ENCODE assay signal across 15 mouse cellular contexts in genomic region chr10:91240320-91240719, GRCm38 (mm10). TPM values are rescaled to one million over a fixed set of nuclear protein-coding genes. Genes with fewer than 3 reads are reported as not detected.
DNase-seq lines count a peak whose midpoint lies in the region; ATAC-seq and TF ChIP-seq lines count a peak whose summit lies in the region.
"Had no signal": no experiment of that assay in that cellular context is flagged by ENCODE, and none has a peak within 500 bp of the region (broad histone marks: within the 10 kb centered on the region; RNA-seq: fewer than 3 reads in every experiment).

No protein-coding gene starts in this region.

- no peak overlapping the region for H3K9ac ChIP-seq in heart, postnatal 0 days (replicated peaks; ENCODE audit: low read depth, low read length)
- H3K9ac ChIP-seq in lung, postnatal 0 days (replicated peaks; ENCODE audit: low read depth), result no peak overlapping the region
- no peak overlapping the region for H3K9ac ChIP-seq in limb, embryonic 14.5 days (ENCODE audit: low read depth, low read length, severe bottlenecking)
- H3K9ac ChIP-seq: hindbrain, embryonic 14.5 days; neural tube, embryonic 13.5 days had no signal

- H3K36me3 ChIP-seq in heart, postnatal 0 days (replicated peaks; ENCODE audit: control insufficient read depth, insufficient read depth, low read length), result no peaks in the 10 kb centered on the region
- no peaks in the 10 kb centered on the region for H3K36me3 ChIP-seq in lung, postnatal 0 days (ENCODE audit: insufficient read depth, low read length)
- H3K36me3 ChIP-seq in limb, embryonic 14.5 days (ENCODE audit: control insufficient read depth, insufficient read depth, low read length), result no peaks in the 10 kb centered on the region
- H3K36me3 ChIP-seq: neural tube, embryonic 13.5 days had no signal

- H3K4me1 ChIP-seq in heart, postnatal 0 days (ENCODE audit: control insufficient read depth, insufficient read depth), result peaks cover 32% of the 10 kb centered on the region
- peaks cover 6% of the 10 kb centered on the region; the same call in 1 of the 2 replicates for H3K4me1 ChIP-seq in lung, postnatal 0 days (ENCODE audit: insufficient read depth, low read depth, low read length)
- H3K4me1 ChIP-seq in lung, adult 2 months (ENCODE audit: control insufficient read depth, insufficient read depth, low read length), result peaks cover 11% of the 10 kb centered on the region
- H3K4me1 ChIP-seq in limb, embryonic 14.5 days (ENCODE audit: control insufficient read depth, insufficient read depth, low read length), result peaks cover 54% of the 10 kb centered on the region

- H3K4me2 ChIP-seq in heart, postnatal 0 days (ENCODE audit: low read depth, low read length), result no peak overlapping the region
- no peak overlapping the region for H3K4me2 ChIP-seq in lung, postnatal 0 days (replicated peaks; ENCODE audit: low read depth, low read length)
- H3K4me2 ChIP-seq in limb, embryonic 14.5 days (replicated peaks; ENCODE audit: low read depth, low read length, severe bottlenecking), result no peak overlapping the region
- H3K4me2 ChIP-seq: hindbrain, embryonic 14.5 days; neural tube, embryonic 13.5 days had no signal

- DNase-seq in gastrocnemius, adult 2 months, result no peak
- DNase-seq in gastrocnemius, postnatal 25 days, result no peak
- peak; percentile 15 for DNase-seq in heart, postnatal 0 days (ENCODE audit: low spot score)
- DNase-seq in heart, postnatal 10 days, result no peak
- DNase-seq in lung, postnatal 0 days (ENCODE audit: low spot score), result no peak
- DNase-seq in lung, adult 2 months, result no peak
- no peak for DNase-seq in limb, embryonic 14.5 days (ENCODE audit: low spot score)
- DNase-seq in layer of hippocampus, postnatal 14 days (ENCODE audit: low spot score in 2 of 2), result no peak
- DNase-seq: cerebellum, adult 9-10 months; kidney, postnatal 10 days; right cerebral cortex, postnatal 25 days; thymus, postnatal 25 days had no signal

- no peak for TF ChIP-seq EP300 in heart, postnatal 0 days (IDR thresholded peaks at IDR 0.05; ENCODE audit: low read depth)
- TF ChIP-seq EP300 in lung, postnatal 0 days (IDR thresholded peaks at IDR 0.05), result no peak

- H3K27me3 ChIP-seq in heart, postnatal 0 days (ENCODE audit: control insufficient read depth, insufficient read depth, low read length), result no peaks in the 10 kb centered on the region
- no peaks in the 10 kb centered on the region for H3K27me3 ChIP-seq in lung, postnatal 0 days (replicated peaks; ENCODE audit: insufficient read depth, low read length)
- no peaks in the 10 kb centered on the region for H3K27me3 ChIP-seq in limb, embryonic 14.5 days (ENCODE audit: control insufficient read depth, insufficient read depth, low read length)
- H3K27me3 ChIP-seq: neural tube, embryonic 13.5 days had no signal

- peak overlapping the region; percentile 74 for H3K27ac ChIP-seq in gastrocnemius, adult 2 months
- peak overlapping the region; percentile 27; the same call in 1 of the 2 replicates for H3K27ac ChIP-seq in heart, postnatal 0 days (ENCODE audit: low read depth)
- H3K27ac ChIP-seq in lung, postnatal 0 days (ENCODE audit: low read length), result peak overlapping the region; percentile 65
- H3K27ac ChIP-seq in limb, embryonic 14.5 days (replicated peaks; ENCODE audit: low read depth, low read length), result peak overlapping the region; percentile 67

- ATAC-seq in heart, postnatal 0 days (ENCODE audit: insufficient read depth, low read depth), result no peak
- ATAC-seq in lung, postnatal 0 days, result no peak
- no peak for ATAC-seq in limb, embryonic 14.5 days (ENCODE audit: low FRiP score, low read depth)
- ATAC-seq: intestine, embryonic 16.5 days had no signal

- WGBS in heart, postnatal 0 days, result 16% methylated on average over 7 of the region's 7 CpGs
- WGBS in lung, postnatal 0 days, result 57% methylated on average over 7 of the region's 7 CpGs
- WGBS in lung, adult 2 months, result 67% methylated on average over 7 of the region's 7 CpGs
- WGBS in limb, embryonic 14.5 days, result 58% methylated on average over 7 of the region's 7 CpGs

- intact Hi-C loops in gastrocnemius, adult 2 months (cut with DNase I), result no loop called here
- intact Hi-C loops in heart, postnatal 10 days (cut with DNase I), result loop anchor here (5.0 kb wide), 1 partner anchor 168 kb away; no protein-coding TSS in a partner anchor

- H3K9me3 ChIP-seq in heart, postnatal 0 days (replicated peaks; ENCODE audit: control insufficient read depth, low read length), result no peaks in the 10 kb centered on the region
- H3K9me3 ChIP-seq in lung, postnatal 0 days (ENCODE audit: low read length), result no peaks in the 10 kb centered on the region
- H3K9me3 ChIP-seq in limb, embryonic 14.5 days (ENCODE audit: control insufficient read depth, low read length), result no peaks in the 10 kb centered on the region
- H3K9me3 ChIP-seq: neural tube, embryonic 13.5 days had no signal

- TF ChIP-seq CTCF in gastrocnemius, adult 2 months (IDR thresholded peaks at IDR 0.05), result no peak
- no peak for TF ChIP-seq CTCF in heart, postnatal 0 days (IDR thresholded peaks at IDR 0.05; ENCODE audit: low read depth)
- no peak for TF ChIP-seq CTCF in lung, postnatal 0 days (IDR thresholded peaks at IDR 0.05)
- no peak for TF ChIP-seq CTCF in lung, adult 2 months (IDR thresholded peaks at IDR 0.05; ENCODE audit: insufficient read depth, low read length)

- no peak for TF ChIP-seq POLR2A in lung, adult 2 months (IDR thresholded peaks at IDR 0.05; ENCODE audit: borderline replicate concordance, extremely low read depth, low read depth, low read length)
- TF ChIP-seq POLR2A in limb, embryonic 14.5 days (IDR thresholded peaks at IDR 0.05; ENCODE audit: borderline replicate concordance, extremely low read depth, insufficient read depth, insufficient read length), result no peak

- no peak overlapping the region for H3K4me3 ChIP-seq in gastrocnemius, adult 2 months
- H3K4me3 ChIP-seq in heart, postnatal 0 days (ENCODE audit: low read depth, low read length), result no peak overlapping the region
- no peak overlapping the region for H3K4me3 ChIP-seq in lung, postnatal 0 days (ENCODE audit: low read depth, low read length)
- H3K4me3 ChIP-seq in lung, adult 2 months (replicated peaks; ENCODE audit: extremely low read depth, low read depth, low read length), result no peak overlapping the region
- H3K4me3 ChIP-seq in limb, embryonic 14.5 days (replicated peaks; ENCODE audit: low read length), result no peak overlapping the region
- H3K4me3 ChIP-seq: neural tube, embryonic 13.5 days had no signal

RNA-seq across cellular contexts. Expression of gene Tmpo, which starts 59.2 kb away (rescaled TPM):
- total RNA-seq in gastrocnemius, adult 2 months (2021), result 10 to 100 TPM; 62.2 to 83.0 TPM
- total RNA-seq in gastrocnemius, postnatal 25 days (2021), result 10 to 100 TPM; 43.5 to 46.7 TPM
- 114 and 219 TPM in 2 replicates for total RNA-seq in heart, postnatal 0 days (2014; rRNA removed; ENCODE audit: low replicate concordance)
- 61.6 and 62.8 TPM in 2 replicates for polyA plus RNA-seq in heart, postnatal 0 days (2015; fragmentation: Nextera tagmentation; extraction: Ambion mirVana)
- total RNA-seq in heart, postnatal 10 days (2021), result 100 to 1,000 TPM in 1 of 2 experiments, 10 to 100 TPM in 1; 99.0 to 107 TPM
- 53.3 and 67.4 TPM in 2 replicates for polyA plus RNA-seq in lung, postnatal 0 days (2015; fragmentation: Nextera tagmentation; extraction: Ambion mirVana)
- polyA plus RNA-seq in lung, adult 2 months (2012; rRNA removed), result 40.4 and 49.6 TPM in 2 replicates
- polyA plus RNA-seq in limb, embryonic 14.5 days (2012; rRNA removed), result 285 and 340 TPM in 2 replicates
- 239 and 276 TPM in 2 replicates for polyA plus RNA-seq in limb, embryonic 14.5 days (2014; fragmentation: Nextera tagmentation; extraction: Ambion mirVana)
- 10 to 100 TPM; 29.6 to 38.5 TPM for total RNA-seq in layer of hippocampus, postnatal 14 days (2021)
